Mouse (Mus musculus) heart, adult 2 months (tissue): ENCODE results near the gene Tenm3. TPM values are rescaled to one million over a fixed set of nuclear protein-coding genes. Genes with fewer than 3 reads are reported as not detected.

Experiments used
- DNase-seq, 2 experiments: peaks; one replicate each; pipeline ENCODE4 v3.0.0; 2021
- H3K27ac ChIP-seq: fragments of 200-600 bp; 2 replicates; pipeline ENCODE4 v1.8.1; 2022
- H3K27me3 ChIP-seq: fragments of 200-500 bp; 2 replicates; pipeline ENCODE4 v1.6.1; 2012; ENCODE audit warnings: mild to moderate bottlenecking, low read length, inconsistent platforms, mixed read lengths; ENCODE audit not compliant: control insufficient read depth, insufficient read depth
- H3K36me3 ChIP-seq: fragments of 200-500 bp; 2 replicates; pipeline ENCODE4 v1.6.1; 2012; ENCODE audit warnings: low read length, inconsistent platforms; ENCODE audit not compliant: control insufficient read depth, insufficient read depth
- H3K4me1 ChIP-seq: fragments of 200-500 bp; 2 replicates; pipeline ENCODE4 v1.6.1; 2011; ENCODE audit warnings: low read length; ENCODE audit not compliant: control insufficient read depth, insufficient read depth
- H3K4me3 ChIP-seq: fragments of 200-600 bp; 2 replicates; pipeline ENCODE4 v1.8.1; 2022
- H3K79me2 ChIP-seq: fragments of 200-500 bp; replicated peaks from 2 replicates; pipeline ENCODE4 v1.6.1; 2012; ENCODE audit warnings: mild to moderate bottlenecking, inconsistent platforms, low read length, moderate library complexity, mixed read lengths; ENCODE audit not compliant: control insufficient read depth, insufficient read depth
- H3K9ac ChIP-seq: fragments of 200-500 bp; 2 replicates; pipeline ENCODE4 v1.6.1; 2012; ENCODE audit warnings: low read depth, mild to moderate bottlenecking, control low read depth, inconsistent platforms, low read length, mixed read lengths
- CTCF ChIP-seq: fragments of 200-600 bp; IDR thresholded peaks from 2 replicates; pipeline ENCODE4 v1.8.1; 2022; ENCODE audit warnings: antibody characterized with exemption, mild to moderate bottlenecking, moderate library complexity
- EP300 ChIP-seq: fragments of 200-500 bp; IDR thresholded peaks from 2 replicates; pipeline ENCODE4 v1.6.1; 2011; ENCODE audit warnings: low read depth, low read length, control low read depth; ENCODE audit not compliant: insufficient read depth
- POLR2A ChIP-seq: fragments of 200-500 bp; IDR thresholded peaks from 2 replicates; pipeline ENCODE4 v1.6.1; 2011; ENCODE audit warnings: mild to moderate bottlenecking, low read depth, low read length, control low read depth; ENCODE audit not compliant: insufficient read depth
- WGBS: fragments of 180-500 bp; shearing (Covaris S2); methylation state at CpG from one replicate; pipeline ENCODE4 v1.1.7; 2018; 5-methylcytosine and 5-hydroxymethylcytosine counted together
- intact Hi-C: fragments of 180-260 bp; cut with DNase I; formaldehyde crosslinking; loops from one replicate; pipeline ENCODE4 v1.15.1; 2025
- polyA plus RNA-seq: library from polyadenylated mRNA; depleted of rRNA; stranded (reverse); fragments of >200 nt; gene quantifications from 2 replicates; pipeline ENCODE4 v1.2.3, GENCODE M21; 2012
- total RNA-seq, 2 experiments: library from RNA; stranded (reverse); gene quantifications; 2 replicates each; pipeline ENCODE4 v1.2.3; 2021

Gene Tenm3
- total and polyA plus RNA-seq, 3 experiments: 2.0 to 3.8 (median 2.2) TPM

DNA sequence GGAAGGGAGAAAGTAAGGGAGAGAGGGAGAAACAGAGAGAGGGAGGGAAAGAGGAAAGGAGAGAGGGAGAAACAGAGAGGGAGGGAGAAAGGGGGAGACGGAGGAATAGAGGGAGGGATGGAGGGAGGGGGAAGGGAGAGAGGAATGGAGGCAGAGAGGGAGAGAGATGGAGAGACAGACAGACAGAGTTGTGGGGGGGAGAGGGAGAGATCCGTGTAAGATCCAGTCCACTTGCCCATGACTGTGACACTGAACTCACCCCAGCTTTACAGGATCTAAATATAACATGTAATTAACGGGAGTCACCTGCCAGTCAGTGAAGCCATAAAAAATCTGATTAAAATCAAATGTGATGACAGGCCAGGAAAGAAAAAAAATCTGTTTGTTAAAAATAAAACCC, 172.9 kb downstream of the Tenm3 start:
- no peak overlapping the region for H3K4me3 ChIP-seq
- no peak for DNase-seq
- no peaks in the 10 kb centered on the region for H3K36me3 ChIP-seq
- 36% methylated on average over 3 of the region's 3 CpGs for WGBS
- H3K4me1 ChIP-seq: no peaks in the 10 kb centered on the region
- intact Hi-C loops: no loop called here
- no peaks in the 10 kb centered on the region for H3K79me2 ChIP-seq
- no peak overlapping the region for H3K27ac ChIP-seq
- no peaks in the 10 kb centered on the region for H3K27me3 ChIP-seq
- TF ChIP-seq POLR2A: no peak
- no peak for TF ChIP-seq EP300
- no peak for TF ChIP-seq CTCF
- H3K9ac ChIP-seq: no peak overlapping the region

DNA sequence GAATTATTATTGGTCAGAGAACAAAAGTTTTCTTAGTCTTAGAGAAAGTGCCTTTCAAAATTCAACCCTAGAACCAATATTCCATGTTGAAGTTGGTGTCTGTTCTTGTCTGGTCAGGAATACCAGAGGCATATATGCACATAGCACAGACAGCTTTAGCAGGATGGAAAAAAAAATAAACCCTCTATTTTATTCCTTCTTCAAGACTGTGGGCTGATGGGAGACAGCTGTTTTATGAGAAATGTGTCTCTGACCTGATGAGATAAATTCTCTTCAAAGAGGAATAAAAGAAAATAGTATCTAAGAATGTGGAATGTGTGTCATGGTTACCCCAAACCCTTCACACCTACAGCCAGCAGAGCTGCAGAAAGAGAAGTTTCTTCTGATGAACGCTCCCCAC, 173.4 kb downstream of the Tenm3 start:
- no peak overlapping the region for H3K27ac ChIP-seq
- WGBS: 46% methylated on average over 1 of the region's 1 CpGs
- no peaks in the 10 kb centered on the region for H3K79me2 ChIP-seq
- no peak for DNase-seq
- intact Hi-C loops: no loop called here
- H3K4me1 ChIP-seq: no peaks in the 10 kb centered on the region
- H3K27me3 ChIP-seq: no peaks in the 10 kb centered on the region
- no peak overlapping the region for H3K9ac ChIP-seq
- no peaks in the 10 kb centered on the region for H3K36me3 ChIP-seq
- no peak overlapping the region for H3K4me3 ChIP-seq
- no peak for TF ChIP-seq POLR2A
- no peak for TF ChIP-seq EP300
- no peak for TF ChIP-seq CTCF

DNA sequence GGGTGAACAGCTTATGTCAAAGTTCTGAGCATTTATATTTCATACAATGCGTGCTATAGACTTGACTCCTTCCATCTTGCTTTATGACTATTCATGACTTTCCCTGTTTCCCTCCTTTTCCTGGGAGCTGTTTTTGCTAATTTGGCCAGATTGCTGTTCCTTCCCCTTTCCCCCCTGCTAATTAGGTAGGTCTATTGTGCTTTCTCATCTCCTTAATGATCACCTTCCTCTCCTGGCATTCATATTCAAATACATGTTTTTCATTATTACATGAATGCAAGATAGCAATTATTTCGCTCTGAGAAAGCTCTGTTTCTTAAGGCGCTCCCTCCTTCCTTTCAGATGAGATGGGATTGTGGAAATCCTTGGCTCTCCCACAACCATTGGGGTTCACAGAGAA, 178.6 kb downstream of the Tenm3 start:
- H3K4me1 ChIP-seq: no peaks in the 10 kb centered on the region
- no peak overlapping the region for H3K9ac ChIP-seq
- H3K79me2 ChIP-seq: no peaks in the 10 kb centered on the region
- no peak for DNase-seq
- no peaks in the 10 kb centered on the region for H3K27me3 ChIP-seq
- no peak overlapping the region for H3K4me3 ChIP-seq
- 94% methylated on average over 3 of the region's 3 CpGs for WGBS
- no peak overlapping the region for H3K27ac ChIP-seq
- intact Hi-C loops: no loop called here
- no peak for TF ChIP-seq CTCF
- no peak for TF ChIP-seq EP300
- TF ChIP-seq POLR2A: no peak
- no peaks in the 10 kb centered on the region for H3K36me3 ChIP-seq

- Histone ChIP-seq H3K36me3 (no peaks in the 10 kb centered on the region), H3K9ac (no peak overlapping the region), H3K27me3 (no peaks in the 10 kb centered on the region), H3K4me3 (no peak overlapping the region), H3K27ac (no peak overlapping the region), H3K4me1 (no peaks in the 10 kb centered on the region), H3K79me2 (no peaks in the 10 kb centered on the region)
- no peak for DNase-seq
- WGBS: 79% methylated on average over 1 of the region's 1 CpGs
- TF ChIP-seq POLR2A: no peak
- no peak for TF ChIP-seq EP300
- TF ChIP-seq CTCF: no peak
- intact Hi-C loops: no loop called here
These were observed 184.5 kb downstream of the Tenm3 start for GRCm38 (mm10) chr8:48659226-48659625.

DNA sequence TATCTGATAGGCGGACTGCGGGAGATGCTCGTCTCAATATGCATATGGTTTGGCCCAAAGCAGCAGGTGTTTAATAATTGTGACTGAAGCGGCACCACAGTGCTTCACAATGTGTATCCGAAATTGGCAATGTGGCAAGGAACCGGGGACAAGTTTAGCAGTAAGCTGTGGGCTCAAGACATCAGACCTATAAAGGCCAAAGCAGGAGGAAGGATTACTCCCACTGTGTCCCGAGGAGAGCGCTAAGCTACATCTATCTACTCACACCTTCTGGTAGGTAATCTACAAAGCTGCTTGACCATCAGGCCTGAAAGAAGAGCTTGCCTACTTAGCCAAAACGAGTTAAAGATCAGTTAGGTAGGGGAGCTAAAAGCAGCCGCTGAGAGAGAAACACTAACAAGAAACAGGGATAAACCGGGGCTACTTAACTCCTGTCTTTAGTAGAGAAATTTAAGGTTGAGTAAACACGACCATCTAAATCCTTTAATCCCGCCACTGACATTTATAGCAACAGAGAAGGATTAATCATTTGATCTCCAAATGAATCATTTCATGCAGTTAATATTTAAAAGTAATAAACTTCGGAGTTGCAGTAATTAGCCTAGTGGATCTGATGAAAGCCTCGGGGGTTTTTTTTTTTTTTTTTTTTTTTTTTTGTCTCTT, 188.2 kb downstream of the Tenm3 start:
- Histone ChIP-seq H3K27me3 (no peaks in the 10 kb centered on the region), H3K4me3 (no peak overlapping the region), H3K4me1 (no peaks in the 10 kb centered on the region), H3K36me3 (no peaks in the 10 kb centered on the region), H3K27ac (no peak overlapping the region), H3K79me2 (no peaks in the 10 kb centered on the region), H3K9ac (no peak overlapping the region)
- TF ChIP-seq CTCF (no peak), POLR2A (no peak), EP300 (no peak)
- DNase-seq: no peak
- WGBS: 69% methylated on average over 15 of the region's 15 CpGs
- intact Hi-C loops: no loop called here

DNA sequence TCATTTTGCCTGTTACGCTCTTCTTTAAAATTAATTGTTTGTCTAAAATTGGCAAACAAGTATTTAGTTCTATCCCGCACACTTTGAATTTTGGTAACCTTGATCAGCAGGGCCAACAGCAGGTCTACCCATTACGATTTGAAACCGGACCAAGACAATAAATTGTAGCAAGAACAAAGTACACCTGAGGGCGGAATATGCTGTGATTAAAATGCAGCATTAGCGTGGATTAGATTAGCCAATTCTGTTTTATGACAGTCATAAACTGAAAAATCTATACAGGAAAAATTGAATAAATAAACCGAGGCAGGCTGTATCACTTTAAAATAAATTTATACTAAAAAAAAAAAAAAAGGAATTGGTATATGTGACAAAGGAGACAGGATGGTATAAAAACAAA, 193.9 kb downstream of the Tenm3 start:
- no peak overlapping the region for H3K4me3 ChIP-seq
- no peak overlapping the region for H3K9ac ChIP-seq
- no peak for DNase-seq
- H3K4me1 ChIP-seq: no peaks in the 10 kb centered on the region
- no peaks in the 10 kb centered on the region for H3K27me3 ChIP-seq
- no peaks in the 10 kb centered on the region for H3K36me3 ChIP-seq
- H3K27ac ChIP-seq: no peak overlapping the region
- no peaks in the 10 kb centered on the region for H3K79me2 ChIP-seq
- 91% methylated on average over 7 of the region's 7 CpGs for WGBS
- TF ChIP-seq POLR2A: no peak
- no peak for TF ChIP-seq CTCF
- no peak for TF ChIP-seq EP300
- intact Hi-C loops: no loop called here
